Mouse (Mus musculus) midbrain, embryonic 13.5 days (tissue): ENCODE measurements around the gene Gcdh. TPM values are rescaled to one million over a fixed set of nuclear protein-coding genes. Genes with fewer than 3 reads are reported as not detected.
"Not testable (repeated sequence)": the region's sequence is repeated elsewhere in the genome, so short reads cannot be mapped to it uniquely, and the experiment has no call there.

Experiments used
- ATAC-seq: fragments of 200-750 bp; cut with Nextera tagmentation; 2 replicates; pipeline ENCODE4 v1.8.0; 2017; ENCODE audit warnings: mild to moderate bottlenecking, moderate TSS enrichment, moderate library complexity
- H3K27ac ChIP-seq: fragments of 300-500 bp; sonication (generic); 2 replicates; pipeline ENCODE4 v1.5.1; 2015; ENCODE audit warnings: inconsistent platforms, mild to moderate bottlenecking, moderate library complexity
- H3K27me3 ChIP-seq: fragments of 300-500 bp; sonication (generic); 2 replicates; pipeline ENCODE4 v1.6.1; 2015; ENCODE audit warnings: mild to moderate bottlenecking, inconsistent platforms
- H3K36me3 ChIP-seq: fragments of 300-500 bp; sonication (generic); 2 replicates; pipeline ENCODE4 v1.6.1; 2015; ENCODE audit warnings: mild to moderate bottlenecking, inconsistent platforms
- H3K4me1 ChIP-seq: fragments of 300-500 bp; sonication (generic); replicated peaks from 2 replicates; pipeline ENCODE4 v1.6.1; 2015; ENCODE audit warnings: inconsistent platforms
- H3K4me2 ChIP-seq: fragments of 300-500 bp; sonication (generic); replicated peaks from 2 replicates; pipeline ENCODE4 v1.6.1; 2015; ENCODE audit warnings: moderate library complexity, mild to moderate bottlenecking, inconsistent platforms
- H3K4me3 ChIP-seq: fragments of 300-500 bp; sonication (generic); replicated peaks from 2 replicates; pipeline ENCODE4 v1.5.1; 2015; ENCODE audit warnings: mild to moderate bottlenecking, inconsistent platforms
- H3K9ac ChIP-seq: fragments of 300-500 bp; sonication (generic); replicated peaks from 2 replicates; pipeline ENCODE4 v1.6.1; 2015; ENCODE audit warnings: mild to moderate bottlenecking, inconsistent platforms
- H3K9me3 ChIP-seq: fragments of 300-500 bp; sonication (generic); 2 replicates; pipeline ENCODE4 v1.6.1; 2016; ENCODE audit warnings: mild to moderate bottlenecking, inconsistent platforms
- WGBS: fragments of 180-500 bp; shearing (Covaris S2); methylation state at CpG from one replicate; pipeline ENCODE4 v1.1.7; 2015; 5-methylcytosine and 5-hydroxymethylcytosine counted together
- polyA plus RNA-seq: library from polyadenylated mRNA; unstranded; fragments of >200 nt; fragmentation: Nextera tagmentation; extraction: Ambion mirVana; gene quantifications from 2 replicates; pipeline ENCODE4 v1.2.1, GENCODE M21; 2015

Gcdh gene
- polyA plus RNA-seq, 1 experiment from 2014 or later, result 34.3 TPM

DNA sequence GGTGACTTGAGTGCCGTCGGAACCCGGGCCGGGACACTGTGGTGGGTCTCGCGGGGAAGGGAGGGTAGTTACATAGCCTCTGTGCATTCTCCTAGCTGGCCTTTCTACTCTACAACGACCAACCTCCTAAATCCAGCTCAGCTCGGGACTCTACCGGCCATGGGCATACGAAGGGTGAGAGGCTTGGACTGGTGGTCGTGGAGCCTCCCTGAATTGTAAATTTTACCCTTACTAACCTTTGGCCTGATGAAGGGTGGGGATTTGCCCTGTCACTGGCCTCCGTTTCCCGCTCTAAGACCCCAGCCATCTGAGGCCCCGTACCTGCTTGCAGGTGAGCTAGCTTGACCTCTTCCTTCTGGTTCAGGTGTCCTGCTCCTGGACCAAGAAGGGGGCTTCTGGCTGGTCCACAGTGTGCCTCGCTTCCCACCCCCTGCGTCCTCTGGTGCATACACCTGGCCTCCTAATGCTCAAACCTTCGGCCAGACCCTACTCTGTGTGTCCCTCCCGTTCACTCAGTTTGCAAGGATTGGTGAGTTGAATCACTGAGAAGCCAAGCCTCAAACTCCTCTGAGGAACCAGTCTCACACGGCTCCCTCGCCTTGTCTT lies 15.5 kb upstream of the Gcdh start:
- H3K4me1 ChIP-seq, result peaks cover 24% of the 10 kb centered on the region
- H3K27ac ChIP-seq, result no peak overlapping the region
- 53% methylated on average over 20 of the region's 20 CpGs for WGBS
- H3K4me3 ChIP-seq, result peak overlapping the region; percentile 37
- no peaks in the 10 kb centered on the region for H3K9me3 ChIP-seq
- H3K36me3 ChIP-seq, result peaks cover 41% of the 10 kb centered on the region
- H3K4me2 ChIP-seq, result peak overlapping the region; percentile 56
- H3K9ac ChIP-seq, result peak overlapping the region; percentile 48; the same call in 1 of the 2 replicates
- no peak for ATAC-seq
- H3K27me3 ChIP-seq, result peaks cover 65% of the 10 kb centered on the region

DNA sequence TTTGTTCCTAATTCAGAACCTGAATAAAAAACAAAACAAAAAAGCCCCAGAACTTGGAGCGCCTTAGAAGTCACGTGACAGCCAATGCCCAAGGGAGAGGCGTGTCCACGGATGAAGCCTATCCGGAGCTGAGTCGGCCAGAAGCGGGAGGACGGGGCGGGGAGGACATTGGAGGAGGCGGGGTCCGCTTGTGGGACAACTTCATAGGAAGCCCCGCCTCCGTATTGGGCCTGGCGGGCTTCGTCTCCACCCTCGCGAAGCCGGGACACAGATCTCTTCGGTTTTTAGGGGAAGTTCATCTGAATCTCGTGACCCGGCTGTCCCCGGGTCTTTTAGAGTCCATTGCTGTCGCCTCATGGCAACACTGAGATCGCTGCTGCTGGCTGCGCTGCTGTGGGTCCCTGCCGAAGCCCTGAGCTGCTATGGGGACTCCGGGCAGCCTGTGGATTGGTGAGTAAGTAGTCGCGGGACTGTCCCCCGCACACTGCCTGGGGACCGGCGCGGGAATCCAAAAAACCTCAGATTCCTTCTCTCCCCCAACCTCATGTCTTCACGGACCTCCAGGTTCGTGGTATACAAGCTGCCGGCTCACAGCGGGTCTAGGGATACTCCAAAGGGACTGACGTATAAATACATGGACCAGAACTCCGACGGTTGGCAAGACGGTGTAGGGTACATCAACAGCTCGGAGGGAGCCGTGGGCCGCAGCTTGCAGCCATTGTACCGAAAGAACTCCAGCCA lies 14.9 kb upstream of the Gcdh start, which contains the start of gene Dnase2a:
Gene Dnase2a, plus strand, starts transcription at position 140 of the 741 bp plus-strand sequence.
- peak within 1 kb of the TSS; percentile 56 for H3K4me2 ChIP-seq
- peaks cover 25% of the 10 kb centered on the region for H3K4me1 ChIP-seq
- H3K9ac ChIP-seq, result peak within 1 kb of the TSS; percentile 48
- H3K27me3 ChIP-seq, result peaks cover 60% of the 10 kb centered on the region
- peak within 1 kb of the TSS; percentile 37 for H3K4me3 ChIP-seq
- H3K27ac ChIP-seq, result no peak within 1 kb of the TSS
- H3K36me3 ChIP-seq, result peaks cover 37% of the 10 kb centered on the region
- H3K9me3 ChIP-seq, result no peaks in the 10 kb centered on the region
- under 1% methylated on average over 45 of the region's 45 CpGs for WGBS
- peak; percentile 80 for ATAC-seq

DNA sequence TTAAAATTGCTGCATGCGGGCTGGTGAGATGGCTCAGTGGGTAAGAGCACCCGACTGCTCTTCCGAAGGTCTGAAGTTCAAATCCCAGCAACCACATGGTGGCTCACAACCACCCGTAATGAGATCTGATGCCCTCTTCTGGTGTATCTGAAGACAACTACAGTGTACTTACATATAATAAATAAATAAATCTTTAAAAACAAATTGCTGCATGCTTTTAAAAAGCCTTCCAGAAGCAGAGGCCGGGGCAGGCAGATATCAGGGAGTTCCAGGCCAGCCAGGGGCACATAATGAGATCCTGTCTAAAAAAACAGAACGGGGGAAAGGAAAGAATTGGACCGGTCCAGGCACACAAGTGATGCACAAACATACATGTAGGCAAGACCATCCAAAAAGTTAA lies 14.3 kb upstream of the Gcdh start:
- H3K4me3 ChIP-seq, result peak overlapping the region; percentile 37
- WGBS, result 25% methylated on average over 7 of the region's 7 CpGs
- H3K9me3 ChIP-seq, ATAC-seq, H3K9ac ChIP-seq, H3K27ac ChIP-seq: not testable (repeated sequence)
- peak overlapping the region; percentile 56 for H3K4me2 ChIP-seq
- peaks cover 54% of the 10 kb centered on the region for H3K27me3 ChIP-seq
- peaks cover 33% of the 10 kb centered on the region for H3K36me3 ChIP-seq
- peaks cover 26% of the 10 kb centered on the region for H3K4me1 ChIP-seq

DNA sequence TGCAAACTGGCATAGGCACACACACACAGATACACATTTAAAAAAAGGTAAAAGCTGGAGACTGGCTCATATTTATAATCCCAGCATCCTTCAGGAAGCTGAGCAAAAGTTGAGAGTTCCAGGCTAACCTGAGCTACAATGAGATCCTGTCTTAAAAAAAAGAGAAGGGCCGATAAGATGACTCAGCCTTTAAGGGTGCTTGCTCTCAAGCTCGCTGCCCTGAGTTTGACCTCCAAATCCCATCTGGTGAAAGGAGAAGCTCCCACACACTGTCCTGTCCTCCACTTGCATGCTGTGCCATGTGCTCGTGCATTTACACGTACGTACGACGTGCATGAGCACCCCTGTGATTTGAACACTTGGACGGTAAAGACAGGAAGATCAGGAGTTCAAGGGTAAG lies 13.8 kb upstream of the Gcdh start:
- Histone ChIP-seq H3K4me1 (peaks cover 26% of the 10 kb centered on the region), H3K27ac (no peak overlapping the region), H3K4me2 (no peak overlapping the region), H3K9ac (no peak overlapping the region), H3K27me3 (peaks cover 54% of the 10 kb centered on the region), H3K36me3 (peaks cover 28% of the 10 kb centered on the region), H3K4me3 (no peak overlapping the region), H3K9me3 (no peaks in the 10 kb centered on the region)
- WGBS, result 76% methylated on average over 8 of the region's 8 CpGs
- no peak for ATAC-seq

DNA sequence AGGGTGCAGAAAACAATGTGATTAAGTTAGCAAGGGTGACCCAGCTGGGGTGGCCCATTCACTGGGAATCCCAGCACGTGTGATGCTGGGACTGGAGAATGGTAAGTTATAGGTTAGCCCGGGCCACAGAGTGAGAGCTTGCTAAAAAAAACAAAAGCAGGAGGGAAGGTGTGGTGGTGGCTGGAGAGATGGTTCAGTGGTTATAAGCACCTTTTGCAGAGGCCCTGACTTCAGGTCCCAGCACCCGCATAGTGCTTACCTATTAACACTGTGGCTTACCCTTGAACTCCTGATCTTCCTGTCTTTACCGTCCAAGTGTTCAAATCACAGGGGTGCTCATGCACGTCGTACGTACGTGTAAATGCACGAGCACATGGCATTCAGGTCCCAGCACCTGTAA lies 13.3 kb upstream of the Gcdh start:
- Histone ChIP-seq H3K9ac (no peak overlapping the region), H3K36me3 (peaks cover 24% of the 10 kb centered on the region), H3K4me1 (peaks cover 28% of the 10 kb centered on the region), H3K27me3 (peaks cover 54% of the 10 kb centered on the region), H3K4me3 (no peak overlapping the region), H3K27ac (no peak overlapping the region), H3K9me3 (no peaks in the 10 kb centered on the region), H3K4me2 (no peak overlapping the region)
- WGBS, result 93% methylated on average over 9 of the region's 9 CpGs
- ATAC-seq, result no peak

- Histone ChIP-seq H3K9me3 (no peaks in the 10 kb centered on the region), H3K36me3 (no peaks in the 10 kb centered on the region), H3K27ac (no peak overlapping the region), H3K9ac (no peak overlapping the region), H3K4me3 (no peak overlapping the region), H3K4me2 (no peak overlapping the region), H3K27me3 (peaks cover 45% of the 10 kb centered on the region), H3K4me1 (peaks cover 26% of the 10 kb centered on the region)
- 86% methylated on average over 7 of the region's 7 CpGs for WGBS
- ATAC-seq, result no peak
Measured at GRCm38 (mm10) chr8:84904351-84904750, 10.6 kb upstream of the Gcdh start.

DNA sequence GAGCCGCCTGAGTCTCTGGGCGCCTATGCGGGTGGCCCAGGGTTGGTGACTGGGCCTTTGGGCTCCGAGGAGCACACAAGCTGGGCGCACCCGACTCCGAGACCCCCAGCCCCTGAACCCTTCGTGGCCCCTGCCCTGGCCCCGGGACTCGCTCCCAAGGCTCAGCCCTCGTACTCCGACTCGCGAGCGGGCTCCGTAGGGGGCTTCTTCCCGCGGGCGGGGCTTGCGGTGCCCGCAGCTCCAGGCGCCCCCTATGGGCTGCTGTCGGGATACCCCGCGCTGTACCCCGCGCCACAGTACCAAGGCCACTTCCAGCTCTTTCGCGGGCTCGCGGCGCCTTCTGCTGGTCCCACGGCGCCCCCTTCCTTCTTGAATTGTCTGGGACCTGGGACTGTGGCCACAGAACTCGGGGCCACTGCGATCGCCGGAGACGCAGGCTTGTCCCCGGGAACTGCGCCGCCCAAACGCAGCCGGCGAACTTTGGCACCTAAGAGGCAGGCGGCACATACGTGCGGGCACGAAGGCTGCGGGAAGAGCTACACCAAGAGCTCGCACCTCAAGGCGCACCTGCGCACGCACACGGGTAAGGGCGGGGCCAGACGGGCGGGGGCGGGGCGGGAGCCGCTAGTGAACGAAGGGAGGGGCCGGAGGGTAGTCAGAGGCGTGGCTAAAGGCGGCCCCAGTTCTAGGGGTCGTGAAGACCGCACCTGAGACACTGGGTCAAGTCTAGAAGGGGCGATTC lies 9.4 kb upstream of the Gcdh start:
- no peak overlapping the region for H3K27ac ChIP-seq
- H3K36me3 ChIP-seq, result no peaks in the 10 kb centered on the region
- H3K4me1 ChIP-seq, result peaks cover 15% of the 10 kb centered on the region
- H3K27me3 ChIP-seq, result peaks cover 43% of the 10 kb centered on the region
- H3K4me3 ChIP-seq, result peak overlapping the region; percentile 46
- under 1% methylated on average over 59 of the region's 68 CpGs for WGBS
- peak overlapping the region; percentile 76 for H3K4me2 ChIP-seq
- peak overlapping the region; percentile 63 for H3K9ac ChIP-seq
- no peaks in the 10 kb centered on the region for H3K9me3 ChIP-seq
- ATAC-seq, result peak; percentile 93

- Histone ChIP-seq H3K27ac (no peak overlapping the region), H3K36me3 (no peaks in the 10 kb centered on the region), H3K4me2 (peak overlapping the region; percentile 76), H3K9me3 (no peaks in the 10 kb centered on the region), H3K4me3 (peak overlapping the region; percentile 46), H3K27me3 (peaks cover 43% of the 10 kb centered on the region), H3K4me1 (peaks cover 15% of the 10 kb centered on the region), H3K9ac (peak overlapping the region; percentile 63)
- no peak; the same call in 1 of the 2 replicates for ATAC-seq
- WGBS, result 3% methylated on average over 24 of the region's 24 CpGs
Measured at GRCm38 (mm10) chr8:84902367-84902919, 8.7 kb upstream of the Gcdh start.

DNA sequence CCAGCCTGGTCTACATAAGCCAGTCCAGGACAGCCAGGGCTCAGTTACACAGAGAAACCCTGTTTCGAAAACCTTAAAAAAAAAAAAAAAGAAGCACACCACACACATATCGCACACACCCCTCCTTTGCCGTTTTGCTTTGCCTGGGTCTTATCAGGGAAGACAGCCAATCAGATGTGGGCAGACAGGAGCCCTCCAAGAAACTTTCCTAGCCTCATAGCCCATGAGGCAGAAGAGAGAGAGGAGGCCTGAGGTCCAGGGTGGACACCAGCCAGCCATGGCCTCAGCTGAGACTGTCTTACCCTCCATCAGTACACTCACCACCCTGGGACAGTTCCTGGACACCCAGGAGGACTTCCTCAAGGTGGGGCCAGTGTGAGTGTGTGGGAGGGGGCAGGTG lies 8.0 kb upstream of the Gcdh start, which contains the start of gene Klf1:
Gene Klf1, plus strand, starts transcription at position 177 of the 400 bp plus-strand sequence.
- H3K36me3 ChIP-seq, result no peaks in the 10 kb centered on the region
- 87% methylated on average over 3 of the region's 3 CpGs for WGBS
- H3K9ac ChIP-seq, result peak within 1 kb of the TSS; percentile 63
- ATAC-seq, result no peak
- H3K4me3 ChIP-seq, result peak within 1 kb of the TSS; percentile 46
- H3K4me1 ChIP-seq, result peaks cover 15% of the 10 kb centered on the region
- peak within 1 kb of the TSS; percentile 76 for H3K4me2 ChIP-seq
- H3K27me3 ChIP-seq, result peaks cover 43% of the 10 kb centered on the region
- H3K27ac ChIP-seq, result no peak within 1 kb of the TSS
- no peaks in the 10 kb centered on the region for H3K9me3 ChIP-seq

DNA sequence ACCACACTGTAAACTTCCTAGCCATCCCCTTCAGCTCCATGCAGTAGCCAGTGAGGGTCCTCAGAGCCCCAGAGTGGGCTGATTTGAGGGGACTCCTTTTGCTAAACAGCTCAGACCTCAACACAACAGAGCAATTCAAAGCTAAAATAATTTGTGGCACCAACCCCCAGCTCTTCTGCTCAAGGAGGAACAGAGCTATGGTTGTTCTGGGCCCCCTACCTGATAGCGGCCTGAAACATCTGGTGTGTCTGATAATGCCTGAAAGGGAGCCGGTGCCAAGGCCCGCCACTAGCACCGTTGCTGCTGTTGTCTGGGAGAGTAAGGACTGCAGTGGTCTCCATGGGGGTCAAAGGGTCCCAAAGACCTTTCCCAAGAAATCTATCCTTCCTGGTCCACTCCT lies 7.3 kb upstream of the Gcdh start:
- 56% methylated on average over 4 of the region's 4 CpGs for WGBS
- no peak for ATAC-seq
- Histone ChIP-seq H3K27ac (no peak overlapping the region), H3K4me1 (peaks cover 15% of the 10 kb centered on the region), H3K27me3 (peaks cover 43% of the 10 kb centered on the region), H3K4me2 (no peak overlapping the region), H3K36me3 (no peaks in the 10 kb centered on the region), H3K4me3 (no peak overlapping the region), H3K9me3 (no peaks in the 10 kb centered on the region), H3K9ac (no peak overlapping the region)

- H3K4me1 ChIP-seq, result peaks cover 19% of the 10 kb centered on the region
- H3K27ac ChIP-seq, result no peak overlapping the region
- WGBS, result 89% methylated on average over 5 of the region's 5 CpGs
- H3K36me3 ChIP-seq, result peaks cover 5% of the 10 kb centered on the region; the same call in 1 of the 2 replicates
- peaks cover 11% of the 10 kb centered on the region for H3K27me3 ChIP-seq
- no peak overlapping the region for H3K4me3 ChIP-seq
- H3K4me2 ChIP-seq, result no peak overlapping the region
- H3K9me3 ChIP-seq, result no peaks in the 10 kb centered on the region
- no peak overlapping the region for H3K9ac ChIP-seq
- ATAC-seq, result no peak
Measured at GRCm38 (mm10) chr8:84895963-84896362, 2.2 kb upstream of the Gcdh start.
